Mouse (Mus musculus) small intestine, adult 2 months (tissue): ENCODE data around the gene Atg101.

ENCODE experiments used
- CTCF ChIP-seq: fragments of 200-500 bp; IDR thresholded peaks from 2 replicates; pipeline ENCODE4 v1.5.1; 2012; ENCODE audit warnings: low read depth, mild to moderate bottlenecking, control low read depth, inconsistent platforms, low read length, moderate library complexity, mixed read lengths; ENCODE audit not compliant: insufficient replicate concordance, insufficient read length; ENCODE audit errors: extremely low read depth
- POLR2A ChIP-seq: fragments of 200-500 bp; IDR thresholded peaks from 2 replicates; pipeline ENCODE4 v1.6.1; 2012; ENCODE audit warnings: low read depth, mild to moderate bottlenecking, control low read depth, inconsistent platforms, low read length, moderate library complexity

- no peak for TF ChIP-seq POLR2A
- no peak for TF ChIP-seq CTCF
Observed at GRCm38 (mm10) chr15:101328876-101329563, 44.9 kb downstream of the Atg101 start.
